Mouse (Mus musculus): ENCODE results near the gene Gpr156.

GRCm38 (mm10) chr16:37953991-37954942 is 38.0 kb downstream of the Gpr156 start:
- TF ChIP-seq POLR2A (IDR thresholded peaks at IDR 0.05; ENCODE audit: control insufficient read depth, low read depth, low read length) (no peak), CTCF (IDR thresholded peaks at IDR 0.05; ENCODE audit: control insufficient read depth, insufficient read depth, insufficient replicate concordance, low read depth, low read length) (no peak)

Measured in testis, adult 2 months (tissue).